Mouse (Mus musculus) embryo, embryonic 9.5 days (tissue): ENCODE measurements around the gene Dctpp1.

ENCODE experiments used
- DNase-seq: peaks from one replicate; pipeline ENCODE4 v3.0.0-alpha.2; 2017; ENCODE audit errors: extremely low spot score

Dctpp1 gene

DNA sequence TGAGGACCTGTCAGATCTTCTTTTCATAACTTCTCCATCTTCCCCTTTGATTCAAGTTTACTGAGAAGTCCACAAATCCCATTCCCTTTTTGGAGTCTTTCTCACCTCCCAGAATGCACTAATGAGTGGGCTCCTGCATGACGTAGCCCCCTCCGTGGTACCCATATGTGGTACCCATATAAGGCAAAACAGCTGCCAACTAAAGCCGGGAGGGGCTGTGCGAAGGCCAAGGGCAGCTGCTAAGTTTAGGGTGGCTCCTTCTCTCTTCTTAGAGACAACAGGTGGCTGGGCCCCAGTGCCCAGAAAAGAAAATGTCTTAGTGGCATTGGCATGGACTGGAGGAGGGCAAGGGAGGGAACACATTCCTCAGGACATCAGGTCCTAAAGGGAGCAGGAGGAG is 50.2 kb downstream of the Dctpp1 start:
- DNase-seq = no peak

DNA sequence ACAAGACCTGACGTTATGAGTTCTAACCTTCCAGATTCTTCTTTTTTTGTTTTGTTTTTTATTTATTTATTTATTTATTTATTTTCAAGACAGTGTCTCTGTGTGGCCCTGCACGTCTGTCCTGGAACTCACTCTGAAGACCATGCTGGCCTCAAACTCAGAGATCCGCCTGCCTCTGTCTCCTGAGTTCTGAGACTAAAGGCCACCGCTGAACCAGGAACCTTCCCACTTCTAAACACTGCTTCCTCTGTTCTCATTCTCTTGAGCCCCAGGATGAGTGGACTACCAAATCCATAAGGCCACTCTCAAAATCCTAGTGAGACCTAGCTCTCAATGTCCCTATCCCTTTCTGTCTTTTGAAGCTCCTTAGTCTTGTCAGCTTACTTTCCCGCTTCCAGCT is 50.7 kb downstream of the Dctpp1 start:
- DNase-seq = no peak

DNA sequence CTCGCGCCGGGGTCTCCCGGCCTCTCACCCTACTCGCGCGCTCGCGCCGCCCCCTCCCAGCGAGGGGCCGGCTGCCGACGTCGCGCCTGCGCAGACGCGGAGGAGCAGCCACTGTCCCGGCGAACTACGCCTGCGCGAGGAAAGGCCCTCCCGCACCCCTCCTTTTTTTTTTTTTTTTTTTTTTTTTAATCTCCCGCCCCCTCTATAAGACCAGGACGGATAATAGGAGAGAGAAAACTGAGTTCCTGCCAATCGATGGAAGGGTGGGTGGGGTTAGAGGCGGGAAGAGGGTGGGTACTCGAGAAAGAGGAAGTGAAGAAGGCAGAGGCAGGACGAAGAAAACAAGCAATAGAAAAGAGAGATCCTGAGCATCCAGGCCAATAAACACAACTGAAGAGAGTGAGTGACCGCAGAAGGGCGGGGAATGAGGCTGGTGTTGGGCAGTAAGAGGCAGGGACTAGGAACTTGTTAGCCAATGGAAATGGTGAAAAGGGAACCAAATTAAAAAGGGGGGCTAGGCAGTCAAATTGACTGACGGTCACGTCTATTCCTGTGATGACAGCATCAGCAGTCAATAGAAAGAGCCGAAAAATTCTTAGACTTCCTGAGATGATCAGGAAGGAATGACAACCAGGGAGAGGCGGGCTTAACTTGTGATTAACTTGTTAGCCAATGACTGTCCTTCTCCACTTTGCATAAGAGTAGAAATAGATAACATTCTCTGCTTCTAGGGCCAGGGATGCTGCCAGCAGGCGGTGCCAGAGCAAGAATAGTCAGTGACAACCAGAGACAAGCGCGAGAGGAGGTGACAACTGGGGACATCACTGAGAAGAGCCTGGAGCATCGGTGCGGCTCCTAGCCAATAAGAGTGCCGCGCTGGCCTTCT is 51.7 kb downstream of the Dctpp1 start, which contains the start of gene Mylpf:
Gene Mylpf, plus strand, starts transcription at position 338 of the 886 bp plus-strand sequence.
- peak; percentile 95 for DNase-seq

DNA sequence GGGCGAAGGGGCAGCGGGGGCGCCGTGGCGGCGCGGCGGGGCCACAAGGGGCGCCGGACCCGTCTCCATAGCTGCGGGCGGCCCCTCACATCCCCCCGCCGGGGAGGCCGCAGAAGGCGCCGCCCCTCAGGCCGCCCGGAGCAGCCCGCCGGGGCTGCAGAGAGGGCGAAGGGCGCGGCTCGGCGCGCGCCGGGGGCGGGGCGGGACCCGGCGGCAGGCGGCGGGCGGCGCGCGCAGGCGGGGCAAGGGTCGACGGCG is 52.3 kb downstream of the Dctpp1 start, which contains the start of gene Tbc1d10b:
Gene Tbc1d10b, minus strand, starts transcription at position 174 of the 258 bp plus-strand sequence.
- no peak for DNase-seq

DNA sequence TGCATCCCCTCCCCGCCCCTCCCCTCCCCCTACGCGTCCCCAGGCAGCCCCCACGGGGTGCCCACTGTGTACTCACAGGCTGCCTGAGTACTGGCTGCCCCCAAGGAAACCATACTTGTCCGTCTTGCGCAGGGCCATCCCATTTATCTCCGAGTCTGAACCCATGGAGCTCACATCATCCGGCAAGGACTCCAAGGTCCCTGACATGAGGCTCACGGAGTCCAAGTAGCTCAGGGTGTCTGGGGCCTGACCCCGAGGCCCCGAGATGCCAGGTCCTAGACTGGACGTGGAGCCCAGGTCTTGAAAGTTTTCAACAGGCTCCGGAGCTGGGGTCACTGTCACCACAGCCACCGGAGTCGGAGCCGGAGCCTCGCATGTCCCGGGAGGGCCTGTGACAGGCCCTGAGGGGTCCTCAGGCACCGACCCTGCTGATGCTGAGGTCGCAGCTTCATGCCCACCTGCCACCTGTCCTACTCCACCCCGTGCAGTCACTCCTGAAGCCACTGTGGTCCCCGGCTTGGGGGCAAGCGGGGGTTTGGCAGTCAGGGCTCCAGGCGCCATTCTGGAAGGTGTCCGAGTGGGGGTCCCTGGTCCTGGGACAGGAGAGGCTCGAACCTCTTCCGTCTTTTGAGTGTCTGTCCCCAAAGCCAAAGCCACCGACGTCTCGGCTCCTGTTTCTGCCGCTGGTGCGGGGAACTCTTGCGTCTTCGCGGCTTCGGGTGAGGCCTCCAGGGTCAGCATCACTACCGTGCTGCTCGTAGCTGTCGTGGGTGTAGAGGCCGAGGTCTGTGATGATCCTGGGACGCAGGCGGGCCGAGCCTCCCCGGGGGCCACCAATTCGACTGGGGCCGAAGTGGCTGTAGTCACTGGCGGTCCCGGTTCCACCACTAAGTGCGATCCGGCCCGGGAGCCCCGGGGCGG is 52.9 kb downstream of the Dctpp1 start:
- DNase-seq = peak; percentile 29
